8 mouse cellular contexts compared by ENCODE assay signal in genomic region chr17:68840572-68840939, GRCm38 (mm10). TPM values are rescaled to one million over a fixed set of nuclear protein-coding genes. Genes with fewer than 3 reads are reported as not detected.
DNase-seq lines count a peak whose midpoint lies in the region; ATAC-seq and TF ChIP-seq lines count a peak whose summit lies in the region.

No protein-coding gene starts in this region.

- H3K4me3 ChIP-seq in kidney, embryonic 15.5 days (replicated peaks) = peak overlapping the region; percentile 53
- peak overlapping the region; percentile 45 for H3K4me3 ChIP-seq in embryonic facial prominence, embryonic 11.5 days (ENCODE audit: low read depth, low read length)
- peak overlapping the region; percentile 48 for H3K4me3 ChIP-seq in heart, postnatal 0 days (ENCODE audit: low read depth, low read length)
- H3K4me3 ChIP-seq in midbrain, embryonic 14.5 days (replicated peaks; ENCODE audit: low read depth, low read length) = peak overlapping the region; percentile 55
- H3K4me3 ChIP-seq in thymus, adult 2 months (ENCODE audit: control insufficient read depth, insufficient read depth, low read length) = no peak overlapping the region

- DNase-seq in kidney, postnatal 14 days = no peak
- no peak for DNase-seq in embryonic facial prominence, embryonic 11.5 days (ENCODE audit: low spot score)
- no peak for DNase-seq in heart, postnatal 0 days (ENCODE audit: low spot score)
- no peak for DNase-seq in midbrain, embryonic 14.5 days
- DNase-seq in spleen, postnatal 10 days (ENCODE audit: low spot score in 2 of 2) = no peak
- DNase-seq in frontal cortex, adult 2 months (ENCODE audit: extremely low spot score in 1 of 2, low spot score in 1 of 2) = no peak
- DNase-seq in thymus, adult 2 months = no peak

- TF ChIP-seq EP300 in heart, postnatal 0 days (IDR thresholded peaks at IDR 0.05; ENCODE audit: low read depth) = no peak

- H3K9me3 ChIP-seq in kidney, embryonic 15.5 days (replicated peaks) = no peaks in the 10 kb centered on the region
- no peaks in the 10 kb centered on the region for H3K9me3 ChIP-seq in embryonic facial prominence, embryonic 11.5 days (replicated peaks; ENCODE audit: control insufficient read depth, low read length)
- H3K9me3 ChIP-seq in heart, postnatal 0 days (replicated peaks; ENCODE audit: control insufficient read depth, low read length) = no peaks in the 10 kb centered on the region
- no peaks in the 10 kb centered on the region for H3K9me3 ChIP-seq in midbrain, embryonic 14.5 days (ENCODE audit: control insufficient read depth, low read length)

- TF ChIP-seq CTCF in heart, postnatal 0 days (IDR thresholded peaks at IDR 0.05; ENCODE audit: low read depth) = no peak
- no peak for TF ChIP-seq CTCF in thymus, adult 2 months (IDR thresholded peaks at IDR 0.05; ENCODE audit: borderline replicate concordance, control insufficient read depth, extremely low read depth, insufficient read depth, low read length, poor library complexity)

- peaks cover 40% of the 10 kb centered on the region for H3K4me1 ChIP-seq in kidney, embryonic 15.5 days
- peaks cover 7% of the 10 kb centered on the region; the same call in 1 of the 2 replicates for H3K4me1 ChIP-seq in embryonic facial prominence, embryonic 11.5 days (ENCODE audit: control insufficient read depth, insufficient read depth, low read length)
- peaks cover 19% of the 10 kb centered on the region; the same call in 1 of the 2 replicates for H3K4me1 ChIP-seq in heart, postnatal 0 days (ENCODE audit: control insufficient read depth, insufficient read depth)
- H3K4me1 ChIP-seq in midbrain, embryonic 14.5 days (ENCODE audit: control insufficient read depth, insufficient read depth, low read length) = peaks cover 25% of the 10 kb centered on the region
- H3K4me1 ChIP-seq in thymus, adult 2 months (replicated peaks; ENCODE audit: control insufficient read depth, insufficient read depth, low read length) = no peaks in the 10 kb centered on the region

- H3K36me3 ChIP-seq in kidney, embryonic 15.5 days = no peaks in the 10 kb centered on the region
- no peaks in the 10 kb centered on the region for H3K36me3 ChIP-seq in embryonic facial prominence, embryonic 11.5 days (replicated peaks; ENCODE audit: control insufficient read depth, insufficient read depth, low read depth, low read length)
- no peaks in the 10 kb centered on the region for H3K36me3 ChIP-seq in heart, postnatal 0 days (replicated peaks; ENCODE audit: control insufficient read depth, insufficient read depth, low read length)
- H3K36me3 ChIP-seq in midbrain, embryonic 14.5 days (ENCODE audit: control insufficient read depth, insufficient read depth, low read length) = no peaks in the 10 kb centered on the region
- H3K36me3 ChIP-seq in thymus, adult 2 months (ENCODE audit: control insufficient read depth, insufficient read depth, low read length) = no peaks in the 10 kb centered on the region

- H3K9ac ChIP-seq in kidney, embryonic 15.5 days = no peak overlapping the region
- no peak overlapping the region for H3K9ac ChIP-seq in embryonic facial prominence, embryonic 11.5 days (replicated peaks; ENCODE audit: low read length)
- no peak overlapping the region for H3K9ac ChIP-seq in heart, postnatal 0 days (replicated peaks; ENCODE audit: low read depth, low read length)
- H3K9ac ChIP-seq in midbrain, embryonic 14.5 days (replicated peaks; ENCODE audit: low read length) = 0 out of 2 replicates have a peak overlapping the region, but pooled peaks have one; percentile 66

- peak overlapping the region; percentile 92 for H3K4me2 ChIP-seq in kidney, embryonic 15.5 days
- H3K4me2 ChIP-seq in embryonic facial prominence, embryonic 11.5 days (ENCODE audit: low read depth, low read length) = peak overlapping the region; percentile 95
- H3K4me2 ChIP-seq in heart, postnatal 0 days (ENCODE audit: low read depth, low read length) = peak overlapping the region; percentile 89
- peak overlapping the region; percentile 97 for H3K4me2 ChIP-seq in midbrain, embryonic 14.5 days (ENCODE audit: low read length)

- 9% methylated on average over 10 of the region's 10 CpGs for WGBS in kidney, embryonic 15.5 days
- WGBS in embryonic facial prominence, embryonic 11.5 days = 17% methylated on average over 10 of the region's 10 CpGs
- 13% methylated on average over 10 of the region's 10 CpGs for WGBS in heart, postnatal 0 days
- WGBS in midbrain, embryonic 14.5 days = 19% methylated on average over 10 of the region's 10 CpGs
- 14% methylated on average over 10 of the region's 10 CpGs for WGBS in thymus, adult 2 months

- ATAC-seq in kidney, embryonic 15.5 days (replicated peaks; ENCODE audit: low FRiP score) = no peak
- ATAC-seq in embryonic facial prominence, embryonic 11.5 days (replicated peaks; ENCODE audit: insufficient number of reproducible peaks, low FRiP score, low TSS enrichment, low read depth) = no peak
- no peak for ATAC-seq in heart, postnatal 0 days (ENCODE audit: insufficient read depth, low read depth)
- ATAC-seq in midbrain, embryonic 14.5 days (ENCODE audit: low FRiP score, low TSS enrichment) = no peak

- peaks cover 85% of the 10 kb centered on the region for H3K27me3 ChIP-seq in kidney, embryonic 15.5 days
- H3K27me3 ChIP-seq in embryonic facial prominence, embryonic 11.5 days (ENCODE audit: control insufficient read depth, insufficient read depth, low read length) = peaks cover 39% of the 10 kb centered on the region
- peaks cover 80% of the 10 kb centered on the region for H3K27me3 ChIP-seq in heart, postnatal 0 days (ENCODE audit: control insufficient read depth, insufficient read depth, low read length)
- H3K27me3 ChIP-seq in midbrain, embryonic 14.5 days (ENCODE audit: control insufficient read depth, insufficient read depth, low read length) = peaks cover 16% of the 10 kb centered on the region
- peaks cover 6% of the 10 kb centered on the region; the same call in 1 of the 2 replicates for H3K27me3 ChIP-seq in thymus, adult 2 months (ENCODE audit: control insufficient read depth, insufficient read depth, low read length)

- no peak for TF ChIP-seq POLR2A in thymus, adult 2 months (IDR thresholded peaks at IDR 0.05; ENCODE audit: control insufficient read depth, extremely low read depth, insufficient read depth, low read length, poor library complexity)

- no peak overlapping the region for H3K27ac ChIP-seq in kidney, embryonic 15.5 days
- H3K27ac ChIP-seq in embryonic facial prominence, embryonic 11.5 days (replicated peaks; ENCODE audit: low read depth, low read length) = no peak overlapping the region
- no peak overlapping the region for H3K27ac ChIP-seq in heart, postnatal 0 days (ENCODE audit: low read depth)
- H3K27ac ChIP-seq in midbrain, embryonic 14.5 days (replicated peaks; ENCODE audit: low read depth, low read length) = no peak overlapping the region
- H3K27ac ChIP-seq in thymus, adult 2 months (ENCODE audit: control insufficient read depth, insufficient read depth, low read length) = no peak overlapping the region

RNA-seq across cellular contexts. Expression of gene Tmem200c, which starts 14.1 kb away (rescaled TPM):
- 0.57 and 0.66 TPM in 2 replicates for polyA plus RNA-seq in kidney, embryonic 15.5 days (2015; fragmentation: Nextera tagmentation; extraction: Ambion mirVana)
- polyA plus RNA-seq in embryonic facial prominence, embryonic 11.5 days (2014; fragmentation: Nextera tagmentation; extraction: Ambion mirVana) = 1.1 and 1.4 TPM in 2 replicates
- total RNA-seq in heart, postnatal 0 days (2014; rRNA removed; ENCODE audit: low replicate concordance) = 0.19 TPM in 1 of 2 replicates, not detected in the other
- polyA plus RNA-seq in heart, postnatal 0 days (2015; fragmentation: Nextera tagmentation; extraction: Ambion mirVana) = not detected in 2 replicates
- 4.0 and 4.2 TPM in 2 replicates for polyA plus RNA-seq in midbrain, embryonic 14.5 days (2014; fragmentation: Nextera tagmentation; extraction: Ambion mirVana)
- polyA plus RNA-seq in frontal cortex, adult 2 months (2012; rRNA removed) = 9.6 and 9.9 TPM in 2 replicates
- 0.15 TPM in 2 replicates for polyA plus RNA-seq in thymus, adult 2 months (2012; rRNA removed)
